Mouse (Mus musculus) adipocyte (in vitro differentiated cells): ENCODE results near the gene Ubxn1.

Source experiments
- DNase-seq: peaks from one replicate; pipeline ENCODE4 v3.0.0-alpha.2; 2016; ENCODE audit warnings: low spot score

Gene Ubxn1

DNA sequence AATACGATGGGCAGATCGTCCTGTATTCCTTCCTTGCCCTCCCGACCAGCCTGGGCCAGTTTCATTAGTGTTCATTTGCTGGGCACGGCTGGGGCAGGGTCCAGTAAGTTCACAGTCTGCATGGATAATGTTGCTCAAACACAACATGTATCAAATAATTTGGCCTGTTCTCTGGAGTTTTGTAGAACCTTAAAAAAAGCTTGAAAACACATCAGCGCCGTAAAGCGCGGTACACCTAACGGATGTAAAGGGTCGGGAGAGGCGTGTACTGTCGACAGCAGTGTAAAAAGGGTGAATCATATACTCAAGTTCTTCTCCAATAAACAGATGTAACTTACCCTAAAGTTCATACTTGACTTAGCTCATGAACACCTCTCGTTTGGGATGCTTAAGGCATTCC lies 27.3 kb downstream of the Ubxn1 start:
- DNase-seq: peak; percentile 37

DNA sequence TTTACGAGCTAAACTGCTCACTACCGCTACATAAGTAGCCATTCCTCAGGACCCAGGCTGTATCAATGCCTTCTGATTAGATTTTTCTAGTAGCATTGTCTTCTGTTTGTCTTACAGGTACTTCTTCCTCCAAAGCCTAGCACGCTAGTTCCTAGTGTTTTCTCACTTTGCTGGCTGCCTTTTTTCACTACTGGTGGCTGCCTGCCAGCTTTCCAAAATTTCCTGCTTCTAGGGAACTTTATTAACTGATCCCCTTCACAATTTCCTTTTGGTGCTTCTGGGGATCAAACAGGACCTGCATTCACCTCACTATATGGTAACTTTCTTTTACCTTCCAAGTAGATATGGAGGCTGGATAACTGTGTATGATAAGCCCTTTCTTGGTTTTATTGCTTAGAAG lies 27.8 kb downstream of the Ubxn1 start:
- peak; percentile 33 for DNase-seq

- DNase-seq: no peak
Observed at GRCm38 (mm10) chr19:8903412-8903811, 32.1 kb downstream of the Ubxn1 start.

DNA sequence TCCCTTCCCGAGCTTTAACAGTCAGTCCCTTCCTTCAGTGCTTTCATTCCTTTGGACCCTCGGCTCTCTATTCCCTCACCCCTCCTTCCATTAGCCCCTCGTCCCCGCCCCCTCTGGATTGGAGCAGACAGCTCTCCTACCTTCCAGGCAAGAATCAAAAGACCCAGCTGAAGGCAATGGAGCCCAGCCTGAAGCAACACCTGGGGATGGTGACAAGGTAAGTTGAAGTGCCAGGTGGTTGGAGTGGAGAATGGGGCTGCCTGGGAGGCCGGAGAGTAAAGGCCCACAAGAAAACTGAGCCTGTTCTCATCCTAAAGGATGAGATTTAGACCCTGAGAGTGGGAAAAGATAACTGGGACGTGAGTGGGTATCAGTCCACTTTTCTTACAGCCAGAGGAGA lies 37.2 kb downstream of the Ubxn1 start:
- no peak for DNase-seq

DNA sequence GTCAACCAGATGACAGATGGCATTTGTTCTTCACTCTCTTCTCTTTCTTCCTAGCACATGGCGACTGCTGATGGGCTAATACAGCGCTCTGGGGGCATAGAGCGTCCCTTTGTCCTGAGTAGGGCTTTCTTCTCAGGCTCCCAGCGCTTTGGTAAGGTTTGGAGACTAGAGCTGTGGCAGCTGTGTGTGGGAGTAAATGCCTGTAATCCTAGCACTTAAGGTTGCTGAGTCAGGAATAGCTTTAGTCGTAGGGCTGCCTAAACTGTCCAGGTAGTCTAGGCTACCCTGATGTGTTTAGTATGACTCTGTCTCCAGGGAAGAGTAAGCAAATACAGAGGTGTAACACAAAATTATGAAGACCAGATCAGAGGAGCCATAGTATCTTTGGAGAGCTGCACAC lies 40.5 kb downstream of the Ubxn1 start:
- no peak for DNase-seq

DNA sequence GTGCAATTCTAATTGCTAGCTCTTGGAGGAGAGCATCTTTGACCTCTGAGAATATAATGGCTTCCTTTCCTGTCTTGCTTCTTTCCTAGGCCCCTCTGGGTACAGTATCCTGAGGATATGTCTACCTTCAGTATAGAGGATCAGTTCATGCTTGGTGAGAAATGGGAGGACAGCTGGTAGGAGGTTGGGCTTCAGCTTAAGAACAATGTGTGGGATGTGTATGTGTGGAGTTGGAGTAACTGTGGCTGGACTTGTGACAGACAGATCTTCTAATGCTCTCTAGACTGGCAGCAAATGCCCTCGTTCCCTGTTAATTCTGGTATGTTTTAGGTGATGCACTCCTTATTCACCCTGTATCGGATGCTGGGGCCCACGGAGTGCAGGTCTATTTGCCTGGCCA lies 42.9 kb downstream of the Ubxn1 start:
- DNase-seq: no peak

DNA sequence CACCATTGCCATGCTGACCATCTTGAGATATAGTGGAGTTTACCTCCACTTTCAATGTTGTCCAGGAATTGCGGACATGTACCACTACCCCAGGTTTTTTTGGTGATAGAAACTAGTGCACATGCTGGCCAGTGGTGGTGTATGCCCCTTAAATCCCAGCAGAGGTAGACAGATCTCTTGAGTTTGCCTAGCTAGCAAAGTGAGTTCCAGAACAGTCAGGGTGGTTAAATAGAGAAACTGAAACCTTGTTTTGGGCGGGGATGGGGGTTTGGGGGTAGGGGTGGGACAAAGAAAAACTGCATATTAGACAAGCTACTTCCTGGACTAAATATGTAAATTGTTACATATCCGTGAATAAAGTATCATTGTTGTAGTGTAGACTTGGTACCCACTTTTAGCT lies 47.7 kb downstream of the Ubxn1 start:
- DNase-seq: no peak

GRCm38 (mm10) chr19:8919684-8920072 lies 48.4 kb downstream of the Ubxn1 start:
- no peak for DNase-seq

DNA sequence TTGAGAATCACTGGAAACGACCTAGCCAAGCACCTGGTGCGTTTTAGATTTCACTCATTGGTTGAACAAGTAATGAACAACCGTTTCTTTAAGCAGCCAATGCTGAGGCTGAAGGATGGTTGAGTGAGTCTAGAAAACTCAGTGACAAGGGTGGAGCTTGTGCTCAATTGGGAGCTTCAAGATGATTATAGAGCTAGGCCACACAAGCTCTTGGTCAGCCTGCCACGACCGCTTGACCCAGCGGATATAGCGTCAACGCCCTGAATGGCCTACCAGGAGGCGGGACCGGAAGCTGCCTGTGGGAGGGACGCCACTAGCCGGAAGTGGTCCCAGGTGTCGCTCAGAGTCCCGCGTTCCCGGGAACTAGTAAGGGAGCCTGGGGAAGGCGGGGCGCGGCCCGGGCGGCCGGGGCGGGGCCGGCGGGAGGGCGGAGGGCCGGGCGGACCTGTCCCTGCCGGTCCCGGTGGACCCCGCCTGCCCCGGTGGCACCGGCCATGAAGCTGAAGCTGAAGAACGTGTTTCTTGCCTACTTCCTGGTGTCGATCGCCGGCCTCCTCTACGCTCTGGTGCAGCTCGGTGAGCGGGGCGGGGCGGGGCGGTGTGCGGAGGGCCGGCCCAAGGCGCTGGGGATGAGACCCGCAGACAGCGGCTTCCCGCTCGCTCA lies 48.9 kb downstream of the Ubxn1 start, which contains the start of gene B3gat3:
B3gat3 (plus strand) TSS at position 302 of the 664 bp plus-strand sequence.
- DNase-seq: peak; percentile 97

GRCm38 (mm10) chr19:8920836-8921291 lies 49.6 kb downstream of the Ubxn1 start:
- peak; percentile 61 for DNase-seq

- DNase-seq: no peak
Observed at GRCm38 (mm10) chr19:8921741-8922140, 50.4 kb downstream of the Ubxn1 start.
